Mouse (Mus musculus) G1E (cell line): ENCODE data around the gene Rem2.

Source experiments
- CTCF ChIP-seq: IDR thresholded peaks from 2 replicates; pipeline ENCODE4 v1.5.1; 2012; ENCODE audit warnings: low read depth, low read length, inconsistent platforms, mixed read lengths
- GATA1 ChIP-seq: IDR thresholded peaks from 2 replicates; pipeline ENCODE4 v1.6.1; 2012; ENCODE audit warnings: borderline replicate concordance, low read length, inconsistent platforms, mixed read lengths
- POLR2AphosphoS5 ChIP-seq: IDR thresholded peaks from 2 replicates; pipeline ENCODE4 v1.6.1; 2012; ENCODE audit warnings: low read depth, low read length, inconsistent platforms; ENCODE audit not compliant: insufficient replicate concordance

- TF ChIP-seq CTCF (no peak), POLR2AphosphoS5 (no peak), GATA1 (no peak)
These were observed 36.7 kb upstream of the Rem2 start for GRCm38 (mm10) chr14:54439155-54439554.
